Mouse (Mus musculus) ES-Bruce4 (cell line): ENCODE measurements at regions not wholly inside any gene's neighbourhood (a gene's known extent, or its start where the extent isn't known, plus 50 kb on each side); places are given as distances from the start of the nearest gene placed in this dataset.

ENCODE experiments used
- H3K27ac ChIP-seq: 2 replicates; pipeline ENCODE4 v1.5.1; 2012; ENCODE audit warnings: low read length, inconsistent platforms; ENCODE audit not compliant: insufficient read depth
- H3K27me3 ChIP-seq: 2 replicates; pipeline ENCODE4 v1.6.1; 2012; ENCODE audit warnings: mild to moderate bottlenecking, low read length, inconsistent platforms; ENCODE audit not compliant: control insufficient read depth, poor library complexity, insufficient read depth, severe bottlenecking
- H3K36me3 ChIP-seq: 2 replicates; pipeline ENCODE4 v1.6.1; 2012; ENCODE audit warnings: inconsistent platforms, mild to moderate bottlenecking, low read length, moderate library complexity; ENCODE audit not compliant: control insufficient read depth, poor library complexity, insufficient read depth, severe bottlenecking
- H3K4me1 ChIP-seq: one replicate; pipeline ENCODE4 v1.8.1; 2011; ENCODE audit warnings: low read length; ENCODE audit not compliant: control insufficient read depth, insufficient read depth
- H3K4me3 ChIP-seq: 2 replicates; pipeline ENCODE4 v1.5.1; 2011; ENCODE audit warnings: low read depth, mild to moderate bottlenecking, low read length
- H3K9ac ChIP-seq: 2 replicates; pipeline ENCODE4 v1.6.1; 2012; ENCODE audit warnings: low read depth, mild to moderate bottlenecking, inconsistent platforms; ENCODE audit not compliant: poor library complexity, severe bottlenecking
- H3K9me3 ChIP-seq: replicated peaks from 2 replicates; pipeline ENCODE4 v1.6.1; 2012; ENCODE audit warnings: mild to moderate bottlenecking, low read length, inconsistent platforms; ENCODE audit not compliant: control insufficient read depth, poor library complexity, insufficient read depth, severe bottlenecking
- CTCF ChIP-seq: IDR thresholded peaks from one replicate; pipeline ENCODE4 v1.8.1; 2011; ENCODE audit warnings: low read depth, low read length
- EP300 ChIP-seq: IDR thresholded peaks from 2 replicates; pipeline ENCODE4 v1.6.1; 2011; ENCODE audit warnings: low read depth, low read length; ENCODE audit not compliant: insufficient read depth
- POLR2A ChIP-seq: IDR thresholded peaks from one replicate; pipeline ENCODE4 v1.8.1; 2011; ENCODE audit warnings: low read length; ENCODE audit not compliant: insufficient read depth

DNA sequence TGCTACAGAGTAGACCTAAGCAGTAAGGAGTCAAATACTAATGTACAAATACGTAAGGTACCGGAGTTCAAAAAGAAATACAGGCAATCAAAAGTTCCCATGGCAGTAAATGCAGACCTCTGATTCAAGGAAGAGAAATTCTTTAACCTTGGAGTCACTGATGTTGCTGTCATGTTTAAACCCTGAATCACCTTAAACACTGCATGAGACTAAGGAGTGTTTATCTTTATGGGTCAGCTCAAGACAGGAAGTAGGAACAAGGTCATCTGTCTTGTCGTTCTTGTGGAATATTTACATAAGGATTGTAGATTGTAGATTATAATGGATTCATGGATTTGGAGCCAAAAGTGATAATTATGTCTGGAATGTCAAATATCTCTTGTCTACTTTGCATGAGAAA, 1708.7 kb upstream of the Slc10a2 start:
- no peak overlapping the region for H3K27ac ChIP-seq
- H3K36me3 ChIP-seq, result no peaks in the 10 kb centered on the region
- no peaks in the 10 kb centered on the region for H3K27me3 ChIP-seq
- H3K9me3 ChIP-seq, result no peaks in the 10 kb centered on the region
- no peak overlapping the region for H3K9ac ChIP-seq
- TF ChIP-seq POLR2A, result no peak
- no peaks in the 10 kb centered on the region for H3K4me1 ChIP-seq
- no peak overlapping the region for H3K4me3 ChIP-seq

- Histone ChIP-seq H3K27me3 (no peaks in the 10 kb centered on the region), H3K4me1 (no peaks in the 10 kb centered on the region), H3K36me3 (no peaks in the 10 kb centered on the region), H3K4me3 (no peak overlapping the region), H3K9ac (no peak overlapping the region), H3K27ac (no peak overlapping the region), H3K9me3 (no peaks in the 10 kb centered on the region)
- TF ChIP-seq CTCF (no peak), POLR2A (no peak), EP300 (no peak)
Observed at GRCm38 (mm10) chr8:6807116-6807515, 1702.0 kb upstream of the Slc10a2 start.

DNA sequence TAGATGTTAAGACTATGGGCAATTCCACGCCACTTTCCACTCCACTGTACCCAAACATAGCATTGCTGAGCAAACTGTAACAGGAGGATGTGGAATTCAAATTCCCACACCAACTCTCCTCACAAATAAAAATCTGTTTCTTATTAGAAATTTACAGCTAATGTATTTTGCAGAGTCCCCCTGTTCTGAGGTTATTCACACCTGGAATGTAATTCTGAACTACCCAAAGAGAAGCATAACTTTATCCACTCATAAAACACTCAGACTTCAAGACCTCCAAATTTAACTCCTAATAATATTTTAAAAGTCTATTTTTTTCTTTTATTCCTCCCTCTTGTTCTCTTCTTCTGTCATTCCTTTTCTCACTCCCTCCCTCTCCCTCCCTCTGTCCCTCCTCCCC, 1698.0 kb upstream of the Slc10a2 start:
- Histone ChIP-seq H3K4me3 (no peak overlapping the region), H3K27ac (no peak overlapping the region), H3K4me1 (no peaks in the 10 kb centered on the region), H3K9me3 (no peaks in the 10 kb centered on the region), H3K27me3 (no peaks in the 10 kb centered on the region), H3K9ac (no peak overlapping the region), H3K36me3 (no peaks in the 10 kb centered on the region)
- no peak for TF ChIP-seq POLR2A
- TF ChIP-seq EP300, result no peak
- no peak for TF ChIP-seq CTCF

DNA sequence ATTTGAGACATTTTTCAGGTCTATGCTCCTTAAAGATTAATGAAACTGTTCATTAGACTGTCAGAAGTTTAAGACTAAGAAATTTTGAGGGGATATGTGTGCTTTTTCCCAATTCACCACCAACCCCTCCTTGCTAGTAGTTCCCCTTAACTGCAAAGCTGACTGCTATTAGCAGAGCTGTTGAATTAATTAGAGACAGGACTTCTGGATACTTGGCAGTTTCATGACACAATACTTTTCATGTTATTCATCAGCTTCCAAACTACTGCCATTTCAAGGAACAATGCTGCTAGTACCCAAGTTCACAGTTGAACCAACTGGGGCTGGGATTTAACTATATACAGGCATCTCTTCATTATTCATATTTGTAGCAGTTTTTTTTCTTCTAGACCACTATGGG, 1695.9 kb upstream of the Slc10a2 start:
- Histone ChIP-seq H3K27me3 (no peaks in the 10 kb centered on the region), H3K36me3 (no peaks in the 10 kb centered on the region), H3K4me3 (no peak overlapping the region), H3K27ac (no peak overlapping the region), H3K9me3 (no peaks in the 10 kb centered on the region), H3K4me1 (no peaks in the 10 kb centered on the region), H3K9ac (no peak overlapping the region)
- no peak for TF ChIP-seq CTCF
- no peak for TF ChIP-seq POLR2A
- TF ChIP-seq EP300, result no peak

- Histone ChIP-seq H3K4me3 (no peak overlapping the region), H3K9ac (no peak overlapping the region), H3K27me3 (no peaks in the 10 kb centered on the region), H3K27ac (no peak overlapping the region), H3K9me3 (no peaks in the 10 kb centered on the region), H3K36me3 (no peaks in the 10 kb centered on the region), H3K4me1 (no peaks in the 10 kb centered on the region)
- TF ChIP-seq EP300 (no peak), CTCF (no peak), POLR2A (no peak)
Observed at GRCm38 (mm10) chr8:6789096-6789495, 1683.9 kb upstream of the Slc10a2 start.

- no peak for TF ChIP-seq CTCF
- no peak for TF ChIP-seq EP300
- TF ChIP-seq POLR2A, result no peak
- Histone ChIP-seq H3K27ac (no peak overlapping the region), H3K9ac (no peak overlapping the region), H3K4me3 (no peak overlapping the region), H3K27me3 (no peaks in the 10 kb centered on the region), H3K4me1 (no peaks in the 10 kb centered on the region), H3K9me3 (no peaks in the 10 kb centered on the region), H3K36me3 (no peaks in the 10 kb centered on the region)
Observed at GRCm38 (mm10) chr8:6780983-6781382, 1675.8 kb upstream of the Slc10a2 start.

DNA sequence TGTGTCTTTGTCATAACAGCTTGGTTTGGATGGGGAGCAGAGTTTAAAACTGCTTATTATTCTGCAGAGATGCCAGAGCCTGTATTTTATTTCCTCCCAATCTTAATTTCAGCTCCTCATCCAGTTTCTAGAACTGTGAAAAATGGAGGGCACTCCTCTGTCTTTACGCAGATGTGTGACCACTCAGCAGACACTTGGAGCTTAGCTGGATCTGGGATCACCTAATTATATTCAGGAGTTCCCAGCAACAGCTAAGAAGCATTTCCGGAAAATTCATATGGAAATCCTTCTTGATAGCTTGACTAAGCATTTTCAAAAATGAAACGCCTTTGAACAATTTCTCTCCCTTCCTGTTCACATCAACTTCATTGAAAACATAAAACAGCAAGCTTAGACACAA, 1670.0 kb upstream of the Slc10a2 start:
- H3K27ac ChIP-seq, result no peak overlapping the region
- TF ChIP-seq CTCF, result no peak
- TF ChIP-seq EP300, result no peak
- no peak for TF ChIP-seq POLR2A
- no peak overlapping the region for H3K4me3 ChIP-seq
- H3K4me1 ChIP-seq, result no peaks in the 10 kb centered on the region
- H3K9ac ChIP-seq, result no peak overlapping the region
- no peaks in the 10 kb centered on the region for H3K27me3 ChIP-seq
- H3K36me3 ChIP-seq, result no peaks in the 10 kb centered on the region
- H3K9me3 ChIP-seq, result no peaks in the 10 kb centered on the region
